Mouse (Mus musculus) heart, adult 2 months (tissue): ENCODE measurements around the gene Klf9.

Source experiments
- CTCF ChIP-seq: fragments of 200-600 bp; IDR thresholded peaks from 2 replicates; pipeline ENCODE4 v1.8.1; 2022; ENCODE audit warnings: antibody characterized with exemption, mild to moderate bottlenecking, moderate library complexity
- EP300 ChIP-seq: fragments of 200-500 bp; IDR thresholded peaks from 2 replicates; pipeline ENCODE4 v1.6.1; 2011; ENCODE audit warnings: low read depth, low read length, control low read depth; ENCODE audit not compliant: insufficient read depth
- POLR2A ChIP-seq: fragments of 200-500 bp; IDR thresholded peaks from 2 replicates; pipeline ENCODE4 v1.6.1; 2011; ENCODE audit warnings: mild to moderate bottlenecking, low read depth, low read length, control low read depth; ENCODE audit not compliant: insufficient read depth

- peak; percentile 45; the same call in 1 of the 2 replicates for TF ChIP-seq POLR2A
- peak; percentile 15; the same call in 1 of the 2 replicates for TF ChIP-seq CTCF
- TF ChIP-seq EP300 = peak; percentile 97
These were observed 5.5 kb upstream of the Klf9 start for GRCm38 (mm10) chr19:23135349-23136201.
